Mouse (Mus musculus): ENCODE data around the gene Abhd12. TPM values are rescaled to one million over a fixed set of nuclear protein-coding genes. Genes with fewer than 3 reads are reported as not detected.

The Abhd12 gene
- total and polyA plus RNA-seq, 2 experiments from 2014 or later: 158 to 164 TPM

- ATAC-seq (no peak), DNase-seq (ENCODE audit: low spot score) (no peak)
- Histone ChIP-seq H3K27ac (no peak overlapping the region), H3K9me3 (ENCODE audit: low read length) (no peaks in the 10 kb centered on the region), H3K27me3 (ENCODE audit: insufficient read depth, low read length) (no peaks in the 10 kb centered on the region), H3K36me3 (ENCODE audit: insufficient read depth, low read length) (no peaks in the 10 kb centered on the region; the same call in 1 of the 2 replicates), H3K4me1 (ENCODE audit: insufficient read depth, low read length) (no peaks in the 10 kb centered on the region), H3K4me3 (ENCODE audit: low read length) (no peak overlapping the region), H3K9ac (replicated peaks; ENCODE audit: low read length) (no peak overlapping the region), H3K4me2 (ENCODE audit: low read depth, low read length) (no peak overlapping the region)
- WGBS: 94% methylated on average over 3 of the region's 3 CpGs
- no peak for TF ChIP-seq CTCF (IDR thresholded peaks at IDR 0.05; ENCODE audit: low read depth)
Observed at GRCm38 (mm10) chr2:150923026-150923425, 18.5 kb upstream of the Abhd12 start.

- Histone ChIP-seq H3K4me1 (ENCODE audit: insufficient read depth, low read length) (no peaks in the 10 kb centered on the region), H3K9me3 (ENCODE audit: low read length) (no peaks in the 10 kb centered on the region), H3K4me3 (ENCODE audit: low read length) (no peak overlapping the region), H3K27ac (no peak overlapping the region), H3K36me3 (ENCODE audit: insufficient read depth, low read length) (no peaks in the 10 kb centered on the region; the same call in 1 of the 2 replicates), H3K27me3 (ENCODE audit: insufficient read depth, low read length) (no peaks in the 10 kb centered on the region), H3K9ac (replicated peaks; ENCODE audit: low read length) (no peak overlapping the region), H3K4me2 (ENCODE audit: low read depth, low read length) (no peak overlapping the region)
- DNase-seq (ENCODE audit: low spot score) (no peak), ATAC-seq (no peak)
- no peak for TF ChIP-seq CTCF (IDR thresholded peaks at IDR 0.05; ENCODE audit: low read depth)
- 95% methylated on average over 4 of the region's 4 CpGs for WGBS
Observed at GRCm38 (mm10) chr2:150922165-150922564, 17.6 kb upstream of the Abhd12 start.

GRCm38 (mm10) chr2:150921697-150922096 is 17.2 kb upstream of the Abhd12 start:
- Histone ChIP-seq H3K4me3 (ENCODE audit: low read length) (no peak overlapping the region), H3K9me3 (ENCODE audit: low read length) (no peaks in the 10 kb centered on the region), H3K4me2 (ENCODE audit: low read depth, low read length) (no peak overlapping the region), H3K4me1 (ENCODE audit: insufficient read depth, low read length) (no peaks in the 10 kb centered on the region), H3K36me3 (ENCODE audit: insufficient read depth, low read length) (no peaks in the 10 kb centered on the region; the same call in 1 of the 2 replicates), H3K27me3 (ENCODE audit: insufficient read depth, low read length) (no peaks in the 10 kb centered on the region), H3K9ac (replicated peaks; ENCODE audit: low read length) (no peak overlapping the region), H3K27ac (no peak overlapping the region)
- 92% methylated on average over 6 of the region's 6 CpGs for WGBS
- no peak for ATAC-seq
- DNase-seq (ENCODE audit: low spot score): no peak
- no peak for TF ChIP-seq CTCF (IDR thresholded peaks at IDR 0.05; ENCODE audit: low read depth)

- ATAC-seq (no peak), DNase-seq (ENCODE audit: low spot score) (no peak)
- Histone ChIP-seq H3K4me2 (ENCODE audit: low read depth, low read length) (no peak overlapping the region), H3K27ac (no peak overlapping the region), H3K9ac (replicated peaks; ENCODE audit: low read length) (no peak overlapping the region), H3K27me3 (ENCODE audit: insufficient read depth, low read length) (no peaks in the 10 kb centered on the region), H3K9me3 (ENCODE audit: low read length) (no peaks in the 10 kb centered on the region), H3K4me1 (ENCODE audit: insufficient read depth, low read length) (no peaks in the 10 kb centered on the region), H3K36me3 (ENCODE audit: insufficient read depth, low read length) (no peaks in the 10 kb centered on the region; the same call in 1 of the 2 replicates), H3K4me3 (ENCODE audit: low read length) (no peak overlapping the region)
- 96% methylated on average over 3 of the region's 3 CpGs for WGBS
- TF ChIP-seq CTCF (IDR thresholded peaks at IDR 0.05; ENCODE audit: low read depth): no peak
Observed at GRCm38 (mm10) chr2:150920543-150920942, 16.0 kb upstream of the Abhd12 start.

- Histone ChIP-seq H3K27me3 (ENCODE audit: insufficient read depth, low read length) (no peaks in the 10 kb centered on the region), H3K4me2 (ENCODE audit: low read depth, low read length) (no peak overlapping the region), H3K4me3 (ENCODE audit: low read length) (no peak overlapping the region), H3K9me3 (ENCODE audit: low read length) (no peaks in the 10 kb centered on the region), H3K27ac (no peak overlapping the region), H3K9ac (replicated peaks; ENCODE audit: low read length) (no peak overlapping the region), H3K4me1 (ENCODE audit: insufficient read depth, low read length) (no peaks in the 10 kb centered on the region), H3K36me3 (ENCODE audit: insufficient read depth, low read length) (no peaks in the 10 kb centered on the region; the same call in 1 of the 2 replicates)
- no peak for ATAC-seq
- no peak for TF ChIP-seq CTCF (IDR thresholded peaks at IDR 0.05; ENCODE audit: low read depth)
- no peak for DNase-seq (ENCODE audit: low spot score)
- WGBS: 93% methylated on average over 3 of the region's 3 CpGs
Observed at GRCm38 (mm10) chr2:150918720-150919119, 14.2 kb upstream of the Abhd12 start.

- no peak for TF ChIP-seq CTCF (IDR thresholded peaks at IDR 0.05; ENCODE audit: low read depth)
- H3K9me3 ChIP-seq (ENCODE audit: low read length): no peaks in the 10 kb centered on the region
- DNase-seq (ENCODE audit: low spot score): no peak
- H3K4me1 ChIP-seq (ENCODE audit: insufficient read depth, low read length): no peaks in the 10 kb centered on the region
- WGBS: 91% methylated on average over 5 of the region's 5 CpGs
- no peak overlapping the region for H3K4me2 ChIP-seq (ENCODE audit: low read depth, low read length)
- H3K27me3 ChIP-seq (ENCODE audit: insufficient read depth, low read length): no peaks in the 10 kb centered on the region
- H3K4me3 ChIP-seq (ENCODE audit: low read length): no peak overlapping the region
- no peak for ATAC-seq
- H3K36me3 ChIP-seq (ENCODE audit: insufficient read depth, low read length): no peaks in the 10 kb centered on the region
- no peak overlapping the region for H3K27ac ChIP-seq
- H3K9ac ChIP-seq (replicated peaks; ENCODE audit: low read length): no peak overlapping the region
Observed at GRCm38 (mm10) chr2:150915786-150916185, 11.2 kb upstream of the Abhd12 start.

- no peak for DNase-seq (ENCODE audit: low spot score)
- Histone ChIP-seq H3K27ac (no peak overlapping the region), H3K4me1 (ENCODE audit: insufficient read depth, low read length) (0 out of 2 replicates have a peak, but pooled peaks cover 2% of the 10 kb centered on the region), H3K27me3 (ENCODE audit: insufficient read depth, low read length) (no peaks in the 10 kb centered on the region), H3K4me3 (ENCODE audit: low read length) (no peak overlapping the region), H3K36me3 (ENCODE audit: insufficient read depth, low read length) (no peaks in the 10 kb centered on the region), H3K4me2 (ENCODE audit: low read depth, low read length) (no peak overlapping the region), H3K9ac (replicated peaks; ENCODE audit: low read length) (no peak overlapping the region), H3K9me3 (ENCODE audit: low read length) (no peaks in the 10 kb centered on the region)
- WGBS: 78% methylated on average over 4 of the region's 4 CpGs
- ATAC-seq: no peak
- no peak for TF ChIP-seq CTCF (IDR thresholded peaks at IDR 0.05; ENCODE audit: low read depth)
Observed at GRCm38 (mm10) chr2:150914781-150915515, 10.4 kb upstream of the Abhd12 start.
